8 mouse cellular contexts compared by ENCODE assay signal in genomic region chr10:77033323-77034025, GRCm38 (mm10). TPM values are rescaled to one million over a fixed set of nuclear protein-coding genes. Genes with fewer than 3 reads are reported as not detected.
A peak's percentile ranks its signal among the peaks of the same experiment; 100 is the strongest.
DNase-seq lines count a peak whose midpoint lies in the region; ATAC-seq and TF ChIP-seq lines count a peak whose summit lies in the region.

No protein-coding gene starts in this region.

- no peak overlapping the region for H3K27ac ChIP-seq in heart, embryonic 15.5 days
- no peak overlapping the region for H3K27ac ChIP-seq in kidney, postnatal 0 days
- H3K27ac ChIP-seq in liver, embryonic 14.5 days: no peak overlapping the region
- peak overlapping the region; percentile 35; the same call in 1 of the 2 replicates for H3K27ac ChIP-seq in neural tube, embryonic 13.5 days (replicated peaks)

- H3K9ac ChIP-seq in heart, embryonic 15.5 days: peak overlapping the region; percentile 71
- peak overlapping the region; percentile 83 for H3K9ac ChIP-seq in kidney, postnatal 0 days (ENCODE audit: low read depth, low read length)
- peak overlapping the region; percentile 63 for H3K9ac ChIP-seq in liver, embryonic 14.5 days (replicated peaks)
- peak overlapping the region; percentile 69 for H3K9ac ChIP-seq in neural tube, embryonic 13.5 days

- no peak for TF ChIP-seq CTCF in G1E (IDR thresholded peaks at IDR 0.05; ENCODE audit: low read depth, low read length)
- no peak for TF ChIP-seq CTCF in kidney, postnatal 0 days (IDR thresholded peaks at IDR 0.05; ENCODE audit: low read depth)
- no peak for TF ChIP-seq CTCF in liver, embryonic 14.5 days (IDR thresholded peaks at IDR 0.05; ENCODE audit: low read depth)

- H3K36me3 ChIP-seq in G1E (replicated peaks): peaks cover 39% of the 10 kb centered on the region
- H3K36me3 ChIP-seq in heart, embryonic 15.5 days: peaks cover 4% of the 10 kb centered on the region
- 0 out of 2 replicates have a peak, but pooled peaks cover 2% of the 10 kb centered on the region for H3K36me3 ChIP-seq in kidney, postnatal 0 days (ENCODE audit: insufficient read depth, low read length)
- no peaks in the 10 kb centered on the region; the same call in 1 of the 2 replicates for H3K36me3 ChIP-seq in liver, embryonic 14.5 days (replicated peaks; ENCODE audit: control insufficient read depth, insufficient read depth, low read depth)
- H3K36me3 ChIP-seq in neural tube, embryonic 13.5 days: peaks cover 5% of the 10 kb centered on the region

- DNase-seq in G1E (ENCODE audit: low spot score): peak; percentile 45
- DNase-seq in brain, adult 2 months (ENCODE audit: low read depth, low spot score): peak; percentile 77
- peak; percentile 30 for DNase-seq in fat pad, adult 2 months (ENCODE audit: extremely low read depth, low read depth, low spot score)
- peak; percentile 43 for DNase-seq in kidney, postnatal 0 days (ENCODE audit: low spot score)
- DNase-seq in liver, embryonic 14.5 days (ENCODE audit: low read depth in 3 of 3, low spot score in 3 of 3): peak in 1 of 3 experiments; percentile 26
- peak; percentile 22 to 42 for DNase-seq in thymus, postnatal 36 days

- no peak for TF ChIP-seq EP300 in liver, embryonic 14.5 days (IDR thresholded peaks at IDR 0.05; ENCODE audit: low read depth)

- peaks cover 28% of the 10 kb centered on the region for H3K27me3 ChIP-seq in G1E (ENCODE audit: insufficient read depth, low read length)
- H3K27me3 ChIP-seq in heart, embryonic 15.5 days: peaks cover 4% of the 10 kb centered on the region; the same call in 1 of the 2 replicates
- H3K27me3 ChIP-seq in kidney, postnatal 0 days (ENCODE audit: insufficient read depth, low read length): no peaks in the 10 kb centered on the region
- no peaks in the 10 kb centered on the region for H3K27me3 ChIP-seq in liver, embryonic 14.5 days (ENCODE audit: control insufficient read depth, insufficient read depth, low read length)
- peaks cover 5% of the 10 kb centered on the region for H3K27me3 ChIP-seq in neural tube, embryonic 13.5 days

- H3K9me3 ChIP-seq in G1E (replicated peaks): no peaks in the 10 kb centered on the region
- H3K9me3 ChIP-seq in heart, embryonic 15.5 days (replicated peaks): no peaks in the 10 kb centered on the region
- H3K9me3 ChIP-seq in kidney, postnatal 0 days (replicated peaks; ENCODE audit: low read length): no peaks in the 10 kb centered on the region
- H3K9me3 ChIP-seq in liver, embryonic 14.5 days (ENCODE audit: control insufficient read depth, low read length): no peaks in the 10 kb centered on the region
- H3K9me3 ChIP-seq in neural tube, embryonic 13.5 days: no peaks in the 10 kb centered on the region

- peak overlapping the region; percentile 77 for H3K4me3 ChIP-seq in G1E (ENCODE audit: low read depth, low read length)
- peak overlapping the region; percentile 70 for H3K4me3 ChIP-seq in heart, embryonic 15.5 days
- peak overlapping the region; percentile 60 for H3K4me3 ChIP-seq in kidney, postnatal 0 days (replicated peaks; ENCODE audit: low read depth, low read length)
- peak overlapping the region; percentile 46 to 84 for H3K4me3 ChIP-seq in liver, embryonic 14.5 days (ENCODE audit: insufficient read depth in 1 of 2, low read depth in 2 of 2, low read length in 2 of 2)
- H3K4me3 ChIP-seq in neural tube, embryonic 13.5 days: peak overlapping the region; percentile 54

- H3K4me2 ChIP-seq in heart, embryonic 15.5 days: peak overlapping the region; percentile 96
- peak overlapping the region; percentile 90 for H3K4me2 ChIP-seq in kidney, postnatal 0 days (ENCODE audit: low read length)
- peak overlapping the region; percentile 73 for H3K4me2 ChIP-seq in liver, embryonic 14.5 days (ENCODE audit: low read depth)
- H3K4me2 ChIP-seq in neural tube, embryonic 13.5 days: peak overlapping the region; percentile 68

- under 1% methylated on average over 30 of the region's 30 CpGs for WGBS in heart, embryonic 15.5 days
- under 1% methylated on average over 30 of the region's 30 CpGs for WGBS in kidney, postnatal 0 days
- under 1% methylated on average over 30 of the region's 30 CpGs for WGBS in liver, embryonic 14.5 days (ENCODE audit: insufficient replicate concordance)
- WGBS in neural tube, embryonic 13.5 days: 1% methylated on average over 30 of the region's 30 CpGs

- peak; percentile 30 for ATAC-seq in G1E (ENCODE audit: extremely low read depth, insufficient number of reproducible peaks, low FRiP score, poor library complexity, severe bottlenecking)
- ATAC-seq in heart, embryonic 15.5 days (replicated peaks; ENCODE audit: insufficient number of reproducible peaks, insufficient read depth, low FRiP score, low read depth): peak; percentile 32; the same call in 1 of the 2 replicates
- ATAC-seq in kidney, postnatal 0 days (replicated peaks; ENCODE audit: low FRiP score, low read depth): peak; percentile 1; the same call in 1 of the 2 replicates
- peak; percentile 63 for ATAC-seq in liver, embryonic 14.5 days (ENCODE audit: insufficient read depth)
- peak; percentile 81 for ATAC-seq in neural tube, embryonic 13.5 days (ENCODE audit: low read depth)

- H3K4me1 ChIP-seq in G1E (ENCODE audit: insufficient read depth, low read depth, low read length): peaks cover 63% of the 10 kb centered on the region
- H3K4me1 ChIP-seq in heart, embryonic 15.5 days (replicated peaks): peaks cover 15% of the 10 kb centered on the region
- peaks cover 19% of the 10 kb centered on the region; the same call in 1 of the 2 replicates for H3K4me1 ChIP-seq in kidney, postnatal 0 days (replicated peaks; ENCODE audit: insufficient read depth, low read length)
- peaks cover 5 to 16% of the 10 kb centered on the region in 2 experiments for H3K4me1 ChIP-seq in liver, embryonic 14.5 days (replicated peaks; ENCODE audit: control insufficient read depth in 2 of 2, insufficient read depth in 2 of 2, low read length in 1 of 2)
- H3K4me1 ChIP-seq in neural tube, embryonic 13.5 days (replicated peaks): peaks cover 26% of the 10 kb centered on the region

RNA-seq across cellular contexts. Expression of gene Slc19a1, which starts 1.4 kb away (rescaled TPM):
- total RNA-seq in G1E (2014; fragmentation: Nextera tagmentation) (9.8 and 18.1 TPM in 2 replicates), G1E (2017) (10.5 and 11.8 TPM in 2 replicates)
- polyA plus RNA-seq in G1E (2012): 33.6 and 39.0 TPM in 2 replicates
- polyA plus RNA-seq in heart, embryonic 15.5 days (2015; fragmentation: Nextera tagmentation; extraction: Ambion mirVana): 9.6 and 15.0 TPM in 2 replicates
- polyA plus RNA-seq in kidney, postnatal 0 days (2015; fragmentation: Nextera tagmentation; extraction: Ambion mirVana): 48.0 and 51.5 TPM in 2 replicates
- polyA plus RNA-seq in liver, embryonic 14.5 days (2012; rRNA removed): 18.6 and 19.3 TPM in 2 replicates
- polyA plus RNA-seq in liver, embryonic 14.5 days (2014; fragmentation: Nextera tagmentation; extraction: Ambion mirVana): 13.6 and 19.2 TPM in 2 replicates
- 33.9 and 34.9 TPM in 2 replicates for polyA plus RNA-seq in neural tube, embryonic 13.5 days (2015; fragmentation: Nextera tagmentation; extraction: Ambion mirVana)

Comparison
In these comparisons a context has a peak if more than half of its experiments do, and no peak if none do; other contexts are left out.
1. ATAC-seq: peak in every context shown above with its lines; median percentile 81 in neural tube, embryonic 13.5 days; 63 in liver, embryonic 14.5 days; 32 in heart, embryonic 15.5 days; 30 in G1E; 1 in kidney, postnatal 0 days.